Mouse (Mus musculus): ENCODE data around the gene Ccdc62. TPM values are rescaled to one million over a fixed set of nuclear protein-coding genes. Genes with fewer than 3 reads are reported as not detected.
A peak's percentile ranks its signal among the peaks of the same experiment; 100 is the strongest.

The Ccdc62 gene
- polyA plus RNA-seq, 1 experiment from 2014 or later, result 4.9 TPM

- Histone ChIP-seq H3K4me2 (ENCODE audit: low read length) (peak within 1 kb of the TSS; percentile 87), H3K27ac (ENCODE audit: low read length) (no peak within 1 kb of the TSS), H3K4me3 (replicated peaks; ENCODE audit: low read length) (peak within 1 kb of the TSS; percentile 78), H3K9me3 (ENCODE audit: control insufficient read depth, low read length) (no peaks in the 10 kb centered on the region), H3K4me1 (replicated peaks; ENCODE audit: control insufficient read depth, insufficient read depth, low read length) (peaks cover 21% of the 10 kb centered on the region), H3K9ac (replicated peaks; ENCODE audit: low read depth, low read length) (peak within 1 kb of the TSS; percentile 79), H3K36me3 (ENCODE audit: control insufficient read depth, insufficient read depth) (no peaks in the 10 kb centered on the region), H3K27me3 (replicated peaks; ENCODE audit: control insufficient read depth, insufficient read depth, low read length) (no peaks in the 10 kb centered on the region)
- peak; percentile 82 for ATAC-seq
- under 1% methylated on average over 96 of the region's 106 CpGs for WGBS
Observed at GRCm38 (mm10) chr5:123973299-123974178, 43.1 kb downstream of the Ccdc62 start, which contains the start of gene Hip1r. Gene Hip1r (plus strand): TSS chr5:123973628.

- H3K9me3 ChIP-seq (ENCODE audit: control insufficient read depth, low read length), result no peaks in the 10 kb centered on the region
- peak overlapping the region; percentile 78 for H3K4me3 ChIP-seq (replicated peaks; ENCODE audit: low read length)
- no peaks in the 10 kb centered on the region for H3K27me3 ChIP-seq (replicated peaks; ENCODE audit: control insufficient read depth, insufficient read depth, low read length)
- H3K4me2 ChIP-seq (ENCODE audit: low read length), result peak overlapping the region; percentile 87
- H3K27ac ChIP-seq (ENCODE audit: low read length), result no peak overlapping the region
- peak overlapping the region; percentile 79 for H3K9ac ChIP-seq (replicated peaks; ENCODE audit: low read depth, low read length)
- 2% methylated on average over 14 of the region's 14 CpGs for WGBS
- ATAC-seq, result no peak
- no peaks in the 10 kb centered on the region for H3K36me3 ChIP-seq (ENCODE audit: control insufficient read depth, insufficient read depth)
- peaks cover 21% of the 10 kb centered on the region for H3K4me1 ChIP-seq (replicated peaks; ENCODE audit: control insufficient read depth, insufficient read depth, low read length)
Observed at GRCm38 (mm10) chr5:123974179-123974485, 43.7 kb downstream of the Ccdc62 start.

GRCm38 (mm10) chr5:123974616-123975111 lies 44.2 kb downstream of the Ccdc62 start:
- H3K4me3 ChIP-seq (replicated peaks; ENCODE audit: low read length), result peak overlapping the region; percentile 78
- ATAC-seq, result no peak
- H3K9ac ChIP-seq (replicated peaks; ENCODE audit: low read depth, low read length), result peak overlapping the region; percentile 79; the same call in 1 of the 2 replicates
- no peaks in the 10 kb centered on the region for H3K36me3 ChIP-seq (ENCODE audit: control insufficient read depth, insufficient read depth)
- H3K4me2 ChIP-seq (ENCODE audit: low read length), result peak overlapping the region; percentile 87
- WGBS, result 16% methylated on average over 11 of the region's 11 CpGs
- no peaks in the 10 kb centered on the region for H3K27me3 ChIP-seq (replicated peaks; ENCODE audit: control insufficient read depth, insufficient read depth, low read length)
- peaks cover 21% of the 10 kb centered on the region for H3K4me1 ChIP-seq (replicated peaks; ENCODE audit: control insufficient read depth, insufficient read depth, low read length)
- no peaks in the 10 kb centered on the region for H3K9me3 ChIP-seq (ENCODE audit: control insufficient read depth, low read length)
- H3K27ac ChIP-seq (ENCODE audit: low read length), result no peak overlapping the region

GRCm38 (mm10) chr5:123975668-123976180 lies 45.2 kb downstream of the Ccdc62 start:
- no peak overlapping the region for H3K9ac ChIP-seq (replicated peaks; ENCODE audit: low read depth, low read length)
- H3K4me3 ChIP-seq (replicated peaks; ENCODE audit: low read length), result no peak overlapping the region
- no peak overlapping the region for H3K27ac ChIP-seq (ENCODE audit: low read length)
- H3K4me1 ChIP-seq (replicated peaks; ENCODE audit: control insufficient read depth, insufficient read depth, low read length), result peaks cover 21% of the 10 kb centered on the region
- H3K9me3 ChIP-seq (ENCODE audit: control insufficient read depth, low read length), result no peaks in the 10 kb centered on the region
- WGBS, result 72% methylated on average over 6 of the region's 6 CpGs
- H3K36me3 ChIP-seq (ENCODE audit: control insufficient read depth, insufficient read depth), result no peaks in the 10 kb centered on the region
- H3K4me2 ChIP-seq (ENCODE audit: low read length), result no peak overlapping the region
- H3K27me3 ChIP-seq (replicated peaks; ENCODE audit: control insufficient read depth, insufficient read depth, low read length), result no peaks in the 10 kb centered on the region
- ATAC-seq, result no peak

GRCm38 (mm10) chr5:123977231-123977630 lies 46.8 kb downstream of the Ccdc62 start:
- no peaks in the 10 kb centered on the region for H3K36me3 ChIP-seq (ENCODE audit: control insufficient read depth, insufficient read depth)
- H3K9me3 ChIP-seq (ENCODE audit: control insufficient read depth, low read length), result no peaks in the 10 kb centered on the region
- peaks cover 24% of the 10 kb centered on the region for H3K4me1 ChIP-seq (replicated peaks; ENCODE audit: control insufficient read depth, insufficient read depth, low read length)
- H3K4me2 ChIP-seq (ENCODE audit: low read length), result no peak overlapping the region
- no peak overlapping the region for H3K4me3 ChIP-seq (replicated peaks; ENCODE audit: low read length)
- H3K27me3 ChIP-seq (replicated peaks; ENCODE audit: control insufficient read depth, insufficient read depth, low read length), result no peaks in the 10 kb centered on the region
- 48% methylated on average over 3 of the region's 3 CpGs for WGBS
- ATAC-seq, result no peak
- H3K27ac ChIP-seq (ENCODE audit: low read length), result no peak overlapping the region
- no peak overlapping the region for H3K9ac ChIP-seq (replicated peaks; ENCODE audit: low read depth, low read length)

- Histone ChIP-seq H3K4me1 (replicated peaks; ENCODE audit: control insufficient read depth, insufficient read depth, low read length) (peaks cover 23% of the 10 kb centered on the region), H3K4me2 (ENCODE audit: low read length) (no peak overlapping the region), H3K9me3 (ENCODE audit: control insufficient read depth, low read length) (no peaks in the 10 kb centered on the region), H3K27ac (ENCODE audit: low read length) (no peak overlapping the region), H3K27me3 (replicated peaks; ENCODE audit: control insufficient read depth, insufficient read depth, low read length) (no peaks in the 10 kb centered on the region), H3K9ac (replicated peaks; ENCODE audit: low read depth, low read length) (no peak overlapping the region), H3K4me3 (replicated peaks; ENCODE audit: low read length) (no peak overlapping the region), H3K36me3 (ENCODE audit: control insufficient read depth, insufficient read depth) (no peaks in the 10 kb centered on the region)
- no peak for ATAC-seq
- WGBS, result 76% methylated on average over 5 of the region's 5 CpGs
Observed at GRCm38 (mm10) chr5:123978131-123978530, 47.7 kb downstream of the Ccdc62 start.

- H3K27ac ChIP-seq (ENCODE audit: low read length), result no peak overlapping the region
- WGBS, result 79% methylated on average over 18 of the region's 18 CpGs
- H3K27me3 ChIP-seq (replicated peaks; ENCODE audit: control insufficient read depth, insufficient read depth, low read length), result no peaks in the 10 kb centered on the region
- H3K4me3 ChIP-seq (replicated peaks; ENCODE audit: low read length), result no peak overlapping the region
- peaks cover 18% of the 10 kb centered on the region for H3K4me1 ChIP-seq (replicated peaks; ENCODE audit: control insufficient read depth, insufficient read depth, low read length)
- H3K4me2 ChIP-seq (ENCODE audit: low read length), result no peak overlapping the region
- no peaks in the 10 kb centered on the region for H3K9me3 ChIP-seq (ENCODE audit: control insufficient read depth, low read length)
- ATAC-seq, result no peak
- no peak overlapping the region for H3K9ac ChIP-seq (replicated peaks; ENCODE audit: low read depth, low read length)
- H3K36me3 ChIP-seq (ENCODE audit: control insufficient read depth, insufficient read depth), result no peaks in the 10 kb centered on the region
Observed at GRCm38 (mm10) chr5:123979221-123979979, 48.9 kb downstream of the Ccdc62 start.

- no peak overlapping the region for H3K4me2 ChIP-seq (ENCODE audit: low read length)
- no peak for ATAC-seq
- no peaks in the 10 kb centered on the region for H3K9me3 ChIP-seq (ENCODE audit: control insufficient read depth, low read length)
- H3K4me3 ChIP-seq (replicated peaks; ENCODE audit: low read length), result no peak overlapping the region
- H3K4me1 ChIP-seq (replicated peaks; ENCODE audit: control insufficient read depth, insufficient read depth, low read length), result peaks cover 12% of the 10 kb centered on the region
- H3K27ac ChIP-seq (ENCODE audit: low read length), result no peak overlapping the region
- H3K36me3 ChIP-seq (ENCODE audit: control insufficient read depth, insufficient read depth), result no peaks in the 10 kb centered on the region
- 71% methylated on average over 4 of the region's 4 CpGs for WGBS
- H3K9ac ChIP-seq (replicated peaks; ENCODE audit: low read depth, low read length), result no peak overlapping the region
- no peaks in the 10 kb centered on the region for H3K27me3 ChIP-seq (replicated peaks; ENCODE audit: control insufficient read depth, insufficient read depth, low read length)
Observed at GRCm38 (mm10) chr5:123979980-123980369, 49.5 kb downstream of the Ccdc62 start.
